Mouse (Mus musculus): ENCODE data around the gene Bloc1s1.

Gene Bloc1s1

GRCm38 (mm10) chr10:128923935-128924334 lies at the start of gene Bloc1s1:
Bloc1s1 (minus strand) TSS chr10:128924035.
- DNase-seq (ENCODE audit: low spot score), result no peak

GRCm38 (mm10) chr10:128972841-128973240 lies 49.0 kb upstream of the Bloc1s1 start:
- DNase-seq (ENCODE audit: low spot score), result no peak

- no peak for DNase-seq (ENCODE audit: low spot score)
Observed at GRCm38 (mm10) chr10:128970740-128971250, 47.0 kb upstream of the Bloc1s1 start.

- no peak for DNase-seq (ENCODE audit: low spot score)
Observed at GRCm38 (mm10) chr10:128968341-128968749, 44.5 kb upstream of the Bloc1s1 start.

- no peak for DNase-seq (ENCODE audit: low spot score)
Observed at GRCm38 (mm10) chr10:128965871-128966270, 42.0 kb upstream of the Bloc1s1 start.

GRCm38 (mm10) chr10:128964961-128965360 lies 41.1 kb upstream of the Bloc1s1 start:
- no peak for DNase-seq (ENCODE audit: low spot score)

GRCm38 (mm10) chr10:128960590-128961584 lies 37.1 kb upstream of the Bloc1s1 start, which contains the start of gene Mettl7b:
Mettl7b (minus strand) TSS chr10:128960988.
- no peak for DNase-seq (ENCODE audit: low spot score)

GRCm38 (mm10) chr10:128960142-128960541 lies 36.3 kb upstream of the Bloc1s1 start:
- DNase-seq (ENCODE audit: low spot score), result no peak

GRCm38 (mm10) chr10:128958340-128958739 lies 34.5 kb upstream of the Bloc1s1 start:
- DNase-seq (ENCODE audit: low spot score), result no peak

GRCm38 (mm10) chr10:128950208-128950887 lies 26.5 kb upstream of the Bloc1s1 start:
- no peak for DNase-seq (ENCODE audit: low spot score)

- DNase-seq (ENCODE audit: low spot score), result no peak
Observed at GRCm38 (mm10) chr10:128947496-128947895, 23.7 kb upstream of the Bloc1s1 start.

GRCm38 (mm10) chr10:128945675-128946074 lies 21.8 kb upstream of the Bloc1s1 start:
- DNase-seq (ENCODE audit: low spot score), result no peak

GRCm38 (mm10) chr10:128940475-128941061 lies 16.7 kb upstream of the Bloc1s1 start:
- DNase-seq (ENCODE audit: low spot score), result no peak

- DNase-seq (ENCODE audit: low spot score), result no peak
Observed at GRCm38 (mm10) chr10:128938974-128939373, 15.1 kb upstream of the Bloc1s1 start.

GRCm38 (mm10) chr10:128938457-128938856 lies 14.6 kb upstream of the Bloc1s1 start:
- no peak for DNase-seq (ENCODE audit: low spot score)

- DNase-seq (ENCODE audit: low spot score), result no peak
Observed at GRCm38 (mm10) chr10:128937756-128938390, 14.0 kb upstream of the Bloc1s1 start.

- DNase-seq (ENCODE audit: low spot score), result no peak
Observed at GRCm38 (mm10) chr10:128935826-128936440, 12.1 kb upstream of the Bloc1s1 start.

GRCm38 (mm10) chr10:128934997-128935787 lies 11.4 kb upstream of the Bloc1s1 start:
- DNase-seq (ENCODE audit: low spot score), result no peak

GRCm38 (mm10) chr10:128933976-128934721 lies 10.3 kb upstream of the Bloc1s1 start:
- no peak for DNase-seq (ENCODE audit: low spot score)

- DNase-seq (ENCODE audit: low spot score), result no peak
Observed at GRCm38 (mm10) chr10:128933574-128933973, 9.7 kb upstream of the Bloc1s1 start, which contains the start of gene Itga7. Itga7 (plus strand) TSS chr10:128933818.
